Mouse (Mus musculus): ENCODE data around the gene Tpgs1. TPM values are rescaled to one million over a fixed set of nuclear protein-coding genes. Genes with fewer than 3 reads are reported as not detected.

Gene Tpgs1
- polyA plus RNA-seq, 1 experiment = 43.3 TPM

DNA sequence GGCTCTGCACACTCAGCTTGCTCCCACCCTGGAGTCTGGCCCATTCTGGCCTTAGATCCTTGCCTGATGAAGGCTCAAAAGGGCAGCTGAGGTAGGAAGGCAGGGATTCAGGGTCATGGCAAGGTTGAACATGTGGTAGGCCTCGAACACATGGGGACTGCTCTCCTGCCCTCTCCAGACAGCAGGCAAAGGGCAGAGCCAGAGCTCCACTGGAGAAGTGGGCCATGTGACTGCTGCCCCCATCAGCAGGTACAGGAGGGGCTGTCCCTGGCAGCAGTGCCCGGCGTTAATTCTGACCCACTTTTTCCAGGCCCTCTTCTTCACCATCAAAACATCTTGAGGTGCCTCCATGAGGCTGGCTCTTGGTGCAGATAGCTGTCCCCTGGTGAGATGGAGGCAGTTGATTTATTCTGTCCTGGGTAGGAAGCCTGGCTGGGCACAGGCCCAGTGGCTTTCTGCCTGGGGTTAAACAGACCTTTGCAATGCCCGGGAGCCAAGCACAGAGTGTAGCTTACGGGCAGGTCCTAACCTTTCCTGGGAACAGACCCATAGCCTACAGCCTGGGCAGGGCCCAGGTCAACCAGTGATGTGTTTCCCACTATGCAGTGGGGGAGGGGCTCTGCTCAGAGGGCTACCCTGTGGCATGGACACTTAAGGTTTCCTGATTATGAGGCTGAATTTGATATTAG is 37.4 kb downstream of the Tpgs1 start:
- WGBS = 39% methylated on average over 5 of the region's 5 CpGs
- DNase-seq (ENCODE audit: low read depth, low spot score) = no peak

DNA sequence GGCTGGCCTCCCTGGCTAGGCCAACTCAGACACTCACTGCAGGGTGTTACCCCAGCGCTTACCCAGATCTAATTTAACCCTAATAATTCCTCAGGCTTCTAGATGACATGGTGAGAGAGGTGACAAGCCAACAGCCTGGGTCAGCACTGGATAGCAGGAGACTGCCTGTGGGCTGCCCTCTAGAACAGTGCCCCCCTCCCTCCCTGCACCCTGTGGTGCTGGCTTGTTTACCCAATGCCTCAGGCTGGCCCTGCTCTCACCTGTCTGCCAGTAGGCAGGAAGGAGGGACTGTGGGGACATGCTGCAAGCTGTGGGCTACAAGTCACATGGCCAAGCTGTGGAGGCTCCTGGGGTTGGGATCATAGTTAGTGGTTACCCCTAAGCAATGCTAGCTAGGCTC is 38.0 kb downstream of the Tpgs1 start:
- DNase-seq (ENCODE audit: low read depth, low spot score) = no peak
- 60% methylated on average over 1 of the region's 1 CpGs for WGBS

DNA sequence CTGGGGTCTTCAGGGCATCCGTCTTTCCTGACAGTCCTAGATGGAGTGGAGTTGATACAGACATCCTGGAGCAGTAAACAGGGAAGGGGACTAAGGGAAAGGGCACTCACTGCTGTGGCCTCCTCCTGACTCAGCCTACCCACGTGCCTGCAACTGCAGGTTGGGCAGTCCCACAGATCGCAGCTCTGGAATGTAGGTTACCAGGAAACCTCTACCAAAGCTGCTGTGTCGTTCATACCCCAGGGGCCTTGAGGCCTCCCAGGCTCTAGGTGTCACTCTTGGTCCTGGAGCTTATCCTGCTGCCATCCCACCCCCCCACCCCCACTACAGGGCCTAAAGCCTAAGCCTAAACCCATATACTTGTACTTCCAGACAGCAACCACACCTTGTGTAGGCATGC is 38.6 kb downstream of the Tpgs1 start:
- no peak for DNase-seq (ENCODE audit: low read depth, low spot score)
- WGBS = 29% methylated on average over 4 of the region's 4 CpGs

GRCm38 (mm10) chr10:79708668-79709067 is 39.5 kb downstream of the Tpgs1 start:
- DNase-seq (ENCODE audit: low read depth, low spot score) = no peak
- 83% methylated on average over 21 of the region's 21 CpGs for WGBS

GRCm38 (mm10) chr10:79709307-79709706 is 40.1 kb downstream of the Tpgs1 start:
- 75% methylated on average over 7 of the region's 7 CpGs for WGBS
- DNase-seq (ENCODE audit: low read depth, low spot score) = no peak

GRCm38 (mm10) chr10:79712029-79712428 is 42.9 kb downstream of the Tpgs1 start:
- WGBS = 69% methylated on average over 1 of the region's 1 CpGs
- no peak for DNase-seq (ENCODE audit: low read depth, low spot score)

- DNase-seq (ENCODE audit: low read depth, low spot score) = no peak
- WGBS = 12% methylated on average over 6 of the region's 6 CpGs
Measured at GRCm38 (mm10) chr10:79712499-79713126, 43.4 kb downstream of the Tpgs1 start.

- WGBS = 26% methylated on average over 1 of the region's 1 CpGs
- no peak for DNase-seq (ENCODE audit: low read depth, low spot score)
Measured at GRCm38 (mm10) chr10:79713163-79713562, 44.0 kb downstream of the Tpgs1 start.

- WGBS = 56% methylated on average over 4 of the region's 4 CpGs
- no peak for DNase-seq (ENCODE audit: low read depth, low spot score)
Measured at GRCm38 (mm10) chr10:79714996-79715395, 45.8 kb downstream of the Tpgs1 start.

DNA sequence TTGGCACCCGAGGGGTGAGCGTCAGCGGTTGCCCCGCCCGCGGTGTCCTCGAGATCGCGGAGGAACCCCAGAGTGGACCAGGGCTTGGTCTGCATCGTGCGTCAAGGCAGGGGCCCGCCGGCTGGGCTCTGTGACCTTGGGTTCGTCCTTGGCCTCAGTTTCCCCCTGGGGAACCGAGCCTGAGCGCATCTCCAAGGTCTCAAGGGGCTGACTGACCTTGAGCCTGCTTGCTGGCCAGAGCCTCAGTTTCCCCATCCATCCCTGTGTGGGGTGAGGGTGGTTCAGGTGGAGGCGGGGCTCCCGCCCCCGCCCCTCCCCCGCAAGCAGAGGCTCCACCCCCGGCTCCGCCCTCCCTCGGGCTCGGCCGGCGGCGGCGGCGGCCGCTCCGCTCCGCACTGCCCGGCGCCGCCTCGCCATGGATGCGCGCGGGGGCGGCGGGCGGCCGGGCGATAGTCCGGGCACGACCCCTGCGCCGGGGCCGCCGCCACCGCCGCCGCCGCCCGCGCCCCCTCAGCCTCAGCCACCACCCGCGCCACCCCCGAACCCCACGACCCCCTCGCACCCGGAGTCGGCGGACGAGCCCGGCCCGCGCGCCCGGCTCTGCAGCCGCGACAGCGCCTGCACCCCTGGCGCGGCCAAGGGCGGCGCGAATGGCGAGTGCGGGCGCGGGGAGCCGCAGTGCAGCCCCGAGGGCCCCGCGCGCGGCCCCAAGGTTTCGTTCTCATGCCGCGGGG is 47.3 kb downstream of the Tpgs1 start, which contains the start of gene Hcn2:
Gene Hcn2, plus strand, starts transcription at position 381 of the 734 bp plus-strand sequence.
- no peak for DNase-seq (ENCODE audit: low read depth, low spot score)
- WGBS = 1% methylated on average over 80 of the region's 91 CpGs

- DNase-seq (ENCODE audit: low read depth, low spot score) = no peak
Measured at GRCm38 (mm10) chr10:79716988-79717355, 47.8 kb downstream of the Tpgs1 start.

GRCm38 (mm10) chr10:79717640-79718357 is 48.6 kb downstream of the Tpgs1 start:
- 2% methylated on average over 43 of the region's 43 CpGs for WGBS
- no peak for DNase-seq (ENCODE audit: low read depth, low spot score)

More at GRCm38 (mm10) chr10:79716988-79717355, 47.8 kb downstream of the Tpgs1 start:
- WGBS = 1% methylated on average over 44 of the region's 44 CpGs

DNA sequence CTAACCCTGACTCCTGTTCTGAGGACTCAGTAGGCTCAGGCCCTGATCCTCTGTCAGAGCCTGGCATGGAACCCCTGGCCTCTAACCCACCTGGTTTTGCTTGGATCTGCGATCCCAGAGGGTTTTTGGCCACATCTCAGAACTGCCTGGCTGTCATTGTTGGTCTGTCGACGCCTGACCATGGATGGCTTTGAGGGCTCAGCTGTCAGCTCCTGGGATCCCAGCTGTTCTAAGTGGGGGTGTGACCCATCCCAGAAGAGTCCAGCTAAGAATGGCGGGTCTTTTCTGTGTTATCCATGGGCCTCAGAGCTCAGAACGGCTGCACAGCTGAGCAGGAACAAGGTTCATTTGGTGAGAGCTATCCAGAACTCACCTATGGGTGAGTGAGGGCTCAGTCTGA is 51.9 kb downstream of the Tpgs1 start:
- DNase-seq (ENCODE audit: low read depth, low spot score) = no peak
- 56% methylated on average over 5 of the region's 5 CpGs for WGBS

- WGBS = 46% methylated on average over 6 of the region's 6 CpGs
- DNase-seq (ENCODE audit: low read depth, low spot score) = no peak
Measured at GRCm38 (mm10) chr10:79723047-79723446, 53.9 kb downstream of the Tpgs1 start.

GRCm38 (mm10) chr10:79723692-79724091 is 54.5 kb downstream of the Tpgs1 start:
- DNase-seq (ENCODE audit: low read depth, low spot score) = no peak
- 66% methylated on average over 7 of the region's 7 CpGs for WGBS

Other genes with a start within 250 kb of the Tpgs1 start
- not detected in 2 replicates for gene Vmn2r83, start 200.6 kb upstream of the Tpgs1 start, polyA plus RNA-seq (2012; rRNA removed)
- gene Plpp2, start 135.6 kb upstream of the Tpgs1 start, polyA plus RNA-seq (2012; rRNA removed) = 288 and 296 TPM in 2 replicates
- 66.3 and 88.2 TPM in 2 replicates for gene Mier2, start 114.2 kb upstream of the Tpgs1 start, polyA plus RNA-seq (2012; rRNA removed)
- not detected in 2 replicates for gene Theg, start 82.0 kb upstream of the Tpgs1 start, polyA plus RNA-seq (2012; rRNA removed)
- 0.66 and 0.68 TPM in 2 replicates for gene C2cd4c, start 55.3 kb upstream of the Tpgs1 start, polyA plus RNA-seq (2012; rRNA removed)
- 1.4 and 1.9 TPM in 2 replicates for gene Shc2, start 31.5 kb upstream of the Tpgs1 start, polyA plus RNA-seq (2012; rRNA removed)
- 0.06 TPM in 1 of 2 replicates, not detected in the other for gene Odf3l2, start 23.6 kb upstream of the Tpgs1 start, polyA plus RNA-seq (2012; rRNA removed)
- gene Madcam1, start 4.8 kb upstream of the Tpgs1 start, polyA plus RNA-seq (2012; rRNA removed) = 13.9 and 17.1 TPM in 2 replicates
- 178 and 188 TPM in 2 replicates for gene Cdc34, start 12.8 kb downstream of the Tpgs1 start, polyA plus RNA-seq (2012; rRNA removed)
- 0.73 and 0.88 TPM in 2 replicates for gene Gzmm, start 19.7 kb downstream of the Tpgs1 start, polyA plus RNA-seq (2012; rRNA removed)
- gene Bsg, start 35.1 kb downstream of the Tpgs1 start, polyA plus RNA-seq (2012; rRNA removed) = 808 and 1,022 TPM in 2 replicates
- gene Hcn2, start 47.3 kb downstream of the Tpgs1 start, polyA plus RNA-seq (2012; rRNA removed) = 4.0 and 5.2 TPM in 2 replicates
- gene Polrmt, start 77.2 kb downstream of the Tpgs1 start, polyA plus RNA-seq (2012; rRNA removed) = 57.5 and 63.7 TPM in 2 replicates
- not detected in 2 replicates for gene Fgf22, start 85.7 kb downstream of the Tpgs1 start, polyA plus RNA-seq (2012; rRNA removed)
- gene Rnf126, start 97.6 kb downstream of the Tpgs1 start, polyA plus RNA-seq (2012; rRNA removed) = 119 and 129 TPM in 2 replicates
- 12.9 and 13.6 TPM in 2 replicates for gene Fstl3, start 107.9 kb downstream of the Tpgs1 start, polyA plus RNA-seq (2012; rRNA removed)
- 0.29 and 0.48 TPM in 2 replicates for gene Prss57, start 121.6 kb downstream of the Tpgs1 start, polyA plus RNA-seq (2012; rRNA removed)
- 15.4 and 17.6 TPM in 2 replicates for gene Palm, start 124.2 kb downstream of the Tpgs1 start, polyA plus RNA-seq (2012; rRNA removed)
- gene Misp, start 151.6 kb downstream of the Tpgs1 start, polyA plus RNA-seq (2012; rRNA removed) = 299 and 402 TPM in 2 replicates
- 255 and 340 TPM in 2 replicates for gene Ptbp1, start 185.1 kb downstream of the Tpgs1 start, polyA plus RNA-seq (2012; rRNA removed)
- 1.6 and 1.8 TPM in 2 replicates for gene Prtn3, start 205.1 kb downstream of the Tpgs1 start, polyA plus RNA-seq (2012; rRNA removed)
- gene Plppr3, start 205.3 kb downstream of the Tpgs1 start, polyA plus RNA-seq (2012; rRNA removed) = 3.4 and 4.6 TPM in 2 replicates
- gene Elane, start 216.9 kb downstream of the Tpgs1 start, polyA plus RNA-seq (2012; rRNA removed) = not detected in 2 replicates
- gene Cfd, start 221.5 kb downstream of the Tpgs1 start, polyA plus RNA-seq (2012; rRNA removed) = 166 and 209 TPM in 2 replicates
- gene Med16, start 239.6 kb downstream of the Tpgs1 start, polyA plus RNA-seq (2012; rRNA removed) = 28.6 and 36.5 TPM in 2 replicates
- gene Gm26602, start 241.5 kb downstream of the Tpgs1 start, polyA plus RNA-seq (2012; rRNA removed) = not detected in 2 replicates
- 1.9 and 3.0 TPM in 2 replicates for gene Kiss1r, start 247.6 kb downstream of the Tpgs1 start, polyA plus RNA-seq (2012; rRNA removed)